Mouse (Mus musculus): Measurements from ENCODE around the gene Itih5.

DNA sequence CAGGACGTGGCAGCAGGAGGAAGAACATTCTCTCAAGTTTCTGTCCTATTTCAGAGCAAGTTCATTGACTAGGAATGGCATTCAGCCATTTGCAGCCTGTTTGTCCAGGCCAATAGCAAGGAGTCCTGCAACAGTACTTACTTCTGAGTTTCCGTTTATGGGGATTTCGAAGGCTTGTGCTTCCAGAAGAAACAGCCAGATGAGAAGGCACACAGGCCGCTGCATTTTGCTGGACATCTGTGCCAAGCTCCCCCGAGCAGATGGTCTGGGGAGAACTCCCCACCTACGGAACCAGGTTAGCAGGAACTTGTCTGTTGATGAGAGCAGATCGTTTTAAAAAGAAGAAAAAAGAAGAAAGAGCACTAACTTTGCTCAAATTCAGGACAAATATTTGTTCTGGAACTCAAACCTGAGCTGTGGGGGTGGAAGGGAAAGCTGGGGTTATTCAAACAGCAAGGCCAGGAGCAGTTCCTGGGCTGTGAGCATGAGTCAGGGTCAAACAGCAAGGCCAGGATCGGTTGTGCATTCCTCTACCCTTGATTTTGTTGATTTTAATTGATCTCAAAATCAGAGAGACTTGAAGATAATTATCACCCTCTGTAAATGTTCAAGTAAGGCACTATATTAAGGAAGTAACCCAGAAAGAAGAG, 22.9 kb upstream of the Itih5 start:
- TF ChIP-seq CTCF (IDR thresholded peaks at IDR 0.05; ENCODE audit: insufficient read depth, low read length) (no peak), POLR2A (IDR thresholded peaks at IDR 0.05; ENCODE audit: borderline replicate concordance, extremely low read depth, low read depth, low read length) (no peak)

Data from lung, adult 2 months (tissue).